Mouse (Mus musculus) liver, adult 2 months (tissue): Measurements from ENCODE around the gene Cct6b.

Experiments
- CTCF ChIP-seq: fragments of 200-500 bp; IDR thresholded peaks from 2 replicates; pipeline ENCODE4 v1.5.1; 2011; ENCODE audit warnings: low read depth, low read length, control low read depth
- POLR2A ChIP-seq: fragments of 200-500 bp; IDR thresholded peaks from 2 replicates; pipeline ENCODE4 v1.6.1; 2011; ENCODE audit warnings: low read length, control low read depth; ENCODE audit not compliant: insufficient read depth; ENCODE audit errors: extremely low read depth

- TF ChIP-seq POLR2A, result peak; percentile 91
- no peak for TF ChIP-seq CTCF
Observed at GRCm38 (mm10) chr11:82763742-82764437, at the start of gene Cct6b, which contains the start of gene Zfp830.
